Mouse (Mus musculus) ES-E14 (cell line): ENCODE measurements around the gene Ptma. TPM values are rescaled to one million over a fixed set of nuclear protein-coding genes. Genes with fewer than 3 reads are reported as not detected.

Experiments used
- DNase-seq: peaks from one replicate; pipeline ENCODE4 v3.0.0-alpha.2; 2013; ENCODE audit warnings: low read depth, low spot score
- H3K27ac ChIP-seq: 2 replicates; pipeline ENCODE4 v1.5.1; 2012; ENCODE audit warnings: low read depth, mild to moderate bottlenecking, low read length, moderate library complexity, mixed read lengths; ENCODE audit not compliant: poor library complexity, insufficient read depth, severe bottlenecking
- H3K36me3 ChIP-seq: 2 replicates; pipeline ENCODE4 v1.6.1; 2012; ENCODE audit warnings: mild to moderate bottlenecking, low read length, moderate library complexity, mixed read lengths; ENCODE audit not compliant: control insufficient read depth, poor library complexity, insufficient read depth, severe bottlenecking
- H3K4me1 ChIP-seq, 2 experiments: fragments of 150-350 bp in 1 of 2; sonication (generic) in 1 of 2; 2 replicates each; pipeline ENCODE4 v1.6.1; 2012; ENCODE audit warnings: low read length in 2 of 2, mild to moderate bottlenecking in 1 of 2, mixed read lengths in 1 of 2; ENCODE audit not compliant: control insufficient read depth in 2 of 2, insufficient read depth in 2 of 2, poor library complexity in 1 of 2
- H3K4me3 ChIP-seq, 2 experiments: fragments of 150-350 bp in 1 of 2; sonication (generic) in 1 of 2; 2 replicates each; pipeline ENCODE4 v1.5.1; 2012; ENCODE audit warnings: low read length in 2 of 2, low read depth in 1 of 2, mild to moderate bottlenecking in 1 of 2, mixed read lengths in 1 of 2; ENCODE audit not compliant: insufficient read depth in 1 of 2, poor library complexity in 1 of 2, severe bottlenecking in 1 of 2
- H3K9ac ChIP-seq: 2 replicates; pipeline ENCODE4 v1.6.1; 2012; ENCODE audit warnings: low read depth, mild to moderate bottlenecking, low read length, mixed read lengths; ENCODE audit not compliant: poor library complexity, insufficient read depth, severe bottlenecking
- H3K9me3 ChIP-seq: fragments of 150-350 bp; sonication (generic); 2 replicates; pipeline ENCODE4 v1.6.1; 2012; ENCODE audit warnings: low read depth, mild to moderate bottlenecking, low read length; ENCODE audit not compliant: control insufficient read depth, insufficient read depth
- CHD2 ChIP-seq: IDR thresholded peaks from 2 replicates; pipeline ENCODE4 v1.6.1; 2014; ENCODE audit warnings: mild to moderate bottlenecking, low read depth, low read length, inconsistent platforms
- HCFC1 ChIP-seq: IDR thresholded peaks from 2 replicates; pipeline ENCODE4 v1.6.1; 2012; ENCODE audit warnings: low read length, inconsistent platforms, borderline replicate concordance; ENCODE audit not compliant: insufficient read depth
- MAFK ChIP-seq: IDR thresholded peaks from 2 replicates; pipeline ENCODE4 v1.6.1; 2014; ENCODE audit warnings: mild to moderate bottlenecking, low read depth, low read length, inconsistent platforms; ENCODE audit not compliant: insufficient read depth
- ZC3H11A ChIP-seq: IDR thresholded peaks from 2 replicates; pipeline ENCODE4 v1.6.1; 2012; ENCODE audit warnings: low read depth, mild to moderate bottlenecking, inconsistent platforms, low read length, borderline replicate concordance
- ZNF384 ChIP-seq: IDR thresholded peaks from 2 replicates; pipeline ENCODE4 v1.6.1; 2012; ENCODE audit warnings: low read depth, low read length, inconsistent platforms
- in situ Hi-C, 2 experiments: fragments of 600-800 bp; cut with MboI; formaldehyde crosslinking; loops; one replicate each; pipeline ENCODE4 v1.15.1; 2025; ENCODE audit warnings: low sequenced_read_pairs in 2 of 2, inconsistent platforms in 1 of 2; ENCODE audit not compliant: unreplicated experiment in 2 of 2
- total RNA-seq: library from RNA; depleted of rRNA; stranded (reverse); fragments of 300-350 nt; gene quantifications from 2 replicates; pipeline ENCODE4 v1.2.3, GENCODE M21; 2012

Gene Ptma
- total RNA-seq, 1 experiment: 2,587 TPM

GRCm38 (mm10) chr1:86480735-86481447 lies 45.6 kb upstream of the Ptma start:
- H3K9me3 ChIP-seq: no peaks in the 10 kb centered on the region
- H3K4me1 ChIP-seq: peaks cover 2 to 12% of the 10 kb centered on the region in 2 experiments
- H3K4me3 ChIP-seq: no peak overlapping the region
- peak overlapping the region; percentile 26; the same call in 1 of the 2 replicates for H3K9ac ChIP-seq
- DNase-seq: no peak
- TF ChIP-seq CHD2: no peak
- TF ChIP-seq HCFC1: no peak
- TF ChIP-seq ZNF384: no peak
- no peak for TF ChIP-seq ZC3H11A
- TF ChIP-seq MAFK: no peak
- in situ Hi-C loops: no loop called here
- H3K36me3 ChIP-seq: no peaks in the 10 kb centered on the region
- H3K27ac ChIP-seq: peak overlapping the region; percentile 26; the same call in 1 of the 2 replicates

GRCm38 (mm10) chr1:86481468-86481867 lies 45.1 kb upstream of the Ptma start:
- no peak for DNase-seq
- Histone ChIP-seq H3K9ac (peak overlapping the region; percentile 26; the same call in 1 of the 2 replicates), H3K27ac (peak overlapping the region; percentile 26), H3K4me3 (no peak overlapping the region), H3K36me3 (no peaks in the 10 kb centered on the region), H3K9me3 (no peaks in the 10 kb centered on the region), H3K4me1 (peaks cover 2 to 12% of the 10 kb centered on the region in 2 experiments)
- in situ Hi-C loops: no loop called here
- TF ChIP-seq ZNF384 (no peak), HCFC1 (no peak), CHD2 (no peak), MAFK (no peak), ZC3H11A (no peak)

GRCm38 (mm10) chr1:86482288-86482687 lies 44.2 kb upstream of the Ptma start:
- no peak overlapping the region for H3K9ac ChIP-seq
- in situ Hi-C loops: no loop called here
- no peak overlapping the region for H3K4me3 ChIP-seq
- DNase-seq: no peak
- no peak for TF ChIP-seq HCFC1
- TF ChIP-seq ZC3H11A: no peak
- TF ChIP-seq CHD2: no peak
- TF ChIP-seq ZNF384: no peak
- no peak for TF ChIP-seq MAFK
- H3K9me3 ChIP-seq: no peaks in the 10 kb centered on the region
- peaks cover 2 to 12% of the 10 kb centered on the region in 2 experiments for H3K4me1 ChIP-seq
- no peak overlapping the region; the same call in 1 of the 2 replicates for H3K27ac ChIP-seq
- H3K36me3 ChIP-seq: no peaks in the 10 kb centered on the region

GRCm38 (mm10) chr1:86482761-86483160 lies 43.8 kb upstream of the Ptma start:
- Histone ChIP-seq H3K36me3 (no peaks in the 10 kb centered on the region), H3K4me1 (peaks cover 2 to 12% of the 10 kb centered on the region in 2 experiments; a peak in 3 of 4 replicates), H3K9me3 (no peaks in the 10 kb centered on the region), H3K4me3 (no peak overlapping the region), H3K27ac (no peak overlapping the region), H3K9ac (no peak overlapping the region)
- TF ChIP-seq HCFC1 (no peak), CHD2 (no peak), ZNF384 (no peak), MAFK (no peak), ZC3H11A (no peak)
- in situ Hi-C loops: no loop called here
- no peak for DNase-seq
